Mouse (Mus musculus): Measurements from ENCODE around the gene Kcnh4.
A peak's percentile ranks its signal among the peaks of the same experiment; 100 is the strongest.

The Kcnh4 gene

DNA sequence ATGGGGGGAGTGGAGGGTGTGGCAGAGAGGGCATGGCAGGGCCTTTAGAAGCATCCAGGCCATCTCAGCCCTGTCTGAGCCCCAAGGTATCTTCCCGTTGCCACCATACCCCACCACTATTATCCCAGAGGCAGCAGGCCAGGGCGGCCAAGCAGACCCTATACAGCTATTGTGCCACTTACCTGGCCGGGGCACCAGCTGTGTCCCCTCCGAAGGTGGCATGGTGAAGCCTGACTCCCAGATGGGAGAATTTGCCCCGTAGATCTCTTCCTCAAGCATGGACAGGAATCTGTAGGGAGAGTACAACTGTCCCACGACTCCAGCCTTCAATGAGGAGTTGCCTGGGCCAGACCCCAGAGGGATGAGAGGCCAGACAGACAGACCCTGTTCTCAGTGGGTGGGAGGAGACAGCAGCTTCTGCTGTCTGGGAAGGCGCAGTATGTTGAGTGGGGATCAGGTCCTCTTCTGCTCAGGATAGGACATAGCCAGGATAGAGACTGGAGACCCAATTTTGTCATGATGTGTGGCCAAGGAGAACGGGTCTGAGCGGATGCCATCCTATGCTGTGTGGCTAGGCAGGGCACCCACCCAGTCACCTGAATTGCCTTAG, 50.4 kb downstream of the Kcnh4 start:
- DNase-seq = no peak

DNA sequence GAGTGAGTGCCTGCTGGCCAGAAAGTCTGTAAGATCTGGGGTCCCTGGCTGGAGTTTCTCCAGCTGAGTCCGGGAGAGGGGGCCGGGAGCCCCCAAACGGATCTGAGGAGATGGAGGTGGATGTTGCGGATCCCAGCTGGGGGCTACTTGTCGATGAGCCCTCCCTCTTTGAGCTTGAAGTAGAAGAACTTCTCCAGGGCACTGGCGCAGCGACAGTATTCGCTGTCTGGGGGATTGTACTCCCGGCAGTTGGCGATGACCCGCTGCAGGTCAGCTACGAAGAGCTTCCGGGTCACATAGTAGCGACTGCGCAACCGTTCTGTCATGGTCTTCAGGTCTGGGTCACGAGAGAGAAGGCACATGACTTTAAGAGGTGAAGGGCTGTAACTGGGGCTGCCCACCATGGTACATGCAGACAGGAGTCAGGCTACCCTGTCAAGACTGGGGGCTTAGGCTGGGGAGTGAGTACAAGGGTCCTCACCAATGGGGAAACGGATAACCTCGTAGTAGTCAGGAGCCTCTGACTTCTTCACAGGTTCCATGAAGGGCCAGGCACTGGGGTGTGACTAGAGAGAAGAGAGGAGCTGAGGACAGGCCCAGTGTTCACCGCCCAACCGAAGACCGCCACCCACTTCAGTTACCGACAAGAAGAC, 54.5 kb downstream of the Kcnh4 start:
- DNase-seq = no peak

DNA sequence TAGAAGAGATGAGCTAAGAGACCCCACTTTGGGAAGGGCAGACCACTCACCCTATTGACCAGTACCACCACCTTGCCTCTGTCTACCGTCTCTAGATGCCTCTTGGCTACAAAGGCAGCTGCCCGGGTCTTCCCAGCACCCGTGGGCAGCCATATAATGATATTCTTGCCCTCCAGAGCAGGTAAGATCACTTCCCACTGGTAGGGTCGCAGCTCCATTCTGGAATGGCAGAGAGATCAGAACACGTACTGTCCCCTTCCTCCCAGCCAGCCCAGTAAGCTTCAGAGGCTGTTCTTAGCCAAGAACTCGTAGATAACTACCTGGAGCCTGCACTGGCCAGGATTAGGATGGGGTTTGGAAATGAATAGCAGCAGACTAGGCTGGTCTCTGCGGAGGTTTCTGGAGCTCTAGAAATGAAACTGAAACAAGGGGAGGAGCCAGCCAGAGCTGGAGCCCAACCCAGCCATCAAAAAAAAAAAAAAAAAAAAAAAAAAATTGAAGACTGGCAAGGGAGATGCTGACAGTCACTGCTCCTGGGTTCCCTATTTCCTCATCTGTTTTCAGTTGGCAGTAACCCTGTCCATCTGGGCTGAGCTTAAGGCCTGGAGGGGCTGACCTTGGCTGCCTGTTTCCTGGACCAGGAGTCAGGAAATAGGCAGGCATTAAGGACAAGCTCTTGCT, 55.8 kb downstream of the Kcnh4 start, which contains the start of gene Dhx58:
TSS of gene Dhx58 (minus strand) at position 421 of the 681 bp plus-strand sequence.
- no peak for DNase-seq

DNA sequence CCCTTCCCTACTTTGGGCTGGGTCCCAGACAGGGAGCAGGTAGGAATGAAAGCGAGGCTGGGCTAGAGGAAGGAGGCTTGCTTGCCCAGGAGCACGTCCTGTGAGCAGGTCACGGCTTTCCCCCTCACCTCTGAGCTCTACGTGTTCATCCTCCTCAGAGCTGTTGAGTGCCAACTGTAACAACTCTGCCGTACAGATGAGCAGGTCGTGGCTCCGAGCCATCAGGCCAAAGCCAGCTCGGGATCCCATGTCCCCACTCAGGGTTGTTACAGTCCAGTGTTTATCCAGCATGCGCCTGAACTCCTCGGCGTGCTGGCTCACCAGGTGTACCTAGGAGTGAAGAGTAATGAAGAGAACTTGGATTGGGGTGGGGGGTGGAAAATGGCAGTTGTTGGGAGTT, 56.4 kb downstream of the Kcnh4 start:
- no peak for DNase-seq

DNA sequence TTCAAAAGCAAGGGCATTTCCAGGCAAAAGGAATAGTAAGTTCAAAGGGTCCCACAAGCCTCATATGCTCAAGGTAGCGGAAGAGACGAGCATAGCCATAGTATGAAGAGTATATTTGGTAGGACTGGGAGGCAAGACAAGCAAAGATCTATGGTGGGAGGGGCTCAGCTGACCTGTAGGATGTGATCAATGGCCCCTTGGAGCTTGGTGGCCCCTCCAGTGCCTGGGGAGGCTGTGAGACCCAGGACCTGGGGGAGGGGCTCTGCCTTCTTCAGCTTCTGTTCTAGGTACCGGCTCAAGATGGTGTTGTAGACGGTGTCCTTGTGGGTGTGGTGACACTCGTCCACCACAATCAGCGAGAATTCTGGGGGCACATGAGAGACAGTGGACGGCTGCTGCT, 56.8 kb downstream of the Kcnh4 start:
- no peak for DNase-seq

DNA sequence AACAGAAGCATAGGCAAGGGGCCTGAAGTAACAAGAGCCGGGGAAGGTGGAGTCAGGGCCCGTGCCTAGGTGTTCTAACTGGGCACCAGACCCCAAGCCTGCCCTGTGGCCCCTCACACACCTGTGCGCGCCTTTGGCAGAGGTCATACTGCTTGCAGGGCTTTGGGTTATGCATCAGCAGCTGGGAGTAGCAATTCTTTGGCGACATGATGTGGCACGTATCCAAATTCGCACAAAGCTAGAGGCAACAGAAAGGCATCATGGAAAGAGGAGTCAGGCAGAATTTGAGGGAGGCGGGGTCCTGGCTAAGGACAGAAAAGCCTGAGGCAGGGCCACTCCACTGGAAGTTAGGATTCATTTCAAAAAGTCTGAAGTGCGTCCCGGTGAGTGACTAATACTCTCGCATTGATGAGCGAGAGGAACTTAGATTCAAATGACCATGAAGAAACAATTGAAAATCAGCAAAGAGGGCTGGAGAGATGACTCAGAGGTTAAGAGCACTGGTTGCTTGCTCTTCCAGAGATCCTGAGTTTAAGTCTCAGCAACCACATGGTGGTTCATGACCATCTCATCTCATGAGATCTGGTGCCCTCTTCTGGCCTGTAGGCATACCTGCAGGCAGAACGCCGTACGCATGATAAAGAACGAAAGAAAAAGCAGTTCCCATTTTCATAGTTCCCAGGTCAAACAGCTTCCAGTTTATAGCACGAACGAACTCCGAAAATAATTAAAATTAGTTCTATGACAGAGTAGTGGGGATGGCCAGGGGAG, 57.5 kb downstream of the Kcnh4 start:
- peak; percentile 76 to 77 for DNase-seq

DNA sequence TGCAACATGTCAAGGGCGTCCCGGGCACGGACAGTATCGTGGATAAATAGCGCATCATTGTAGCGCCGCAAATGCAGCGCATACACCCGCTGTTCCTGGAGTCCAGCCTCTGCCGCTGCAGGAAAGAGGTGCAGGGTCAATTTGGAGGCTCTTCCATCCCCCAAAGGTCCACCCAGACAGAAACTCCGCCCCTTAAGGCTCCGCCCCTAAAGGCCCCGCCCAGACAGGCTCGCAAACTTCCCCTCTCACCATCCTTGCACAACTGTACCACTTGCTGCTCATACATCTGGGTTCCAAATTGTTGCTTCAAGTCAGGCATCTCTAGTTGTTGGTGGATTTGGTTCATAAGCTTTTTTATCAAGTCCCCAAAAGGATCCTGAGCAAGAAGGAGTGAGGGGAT, 58.4 kb downstream of the Kcnh4 start:
- DNase-seq = peak; percentile 78 to 79

DNA sequence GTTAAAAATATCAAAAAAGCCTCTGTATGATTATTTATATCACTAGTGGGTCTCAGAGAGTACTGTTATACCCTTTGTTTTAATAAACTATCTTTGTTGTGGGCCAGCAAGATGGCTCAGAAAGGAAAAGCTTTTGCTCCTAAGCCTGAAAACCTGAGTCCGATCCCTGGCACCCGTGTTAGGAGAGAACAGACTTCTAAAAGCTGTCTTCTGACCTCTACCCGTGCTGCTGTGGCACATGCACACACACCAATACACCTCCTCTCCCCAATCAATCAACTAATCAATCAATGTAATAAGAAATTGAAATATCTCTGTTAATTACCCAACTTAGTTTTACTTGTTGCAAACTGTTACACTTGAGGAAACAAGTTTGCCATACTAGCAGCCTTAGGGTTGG, 59.0 kb downstream of the Kcnh4 start:
- DNase-seq = no peak

DNA sequence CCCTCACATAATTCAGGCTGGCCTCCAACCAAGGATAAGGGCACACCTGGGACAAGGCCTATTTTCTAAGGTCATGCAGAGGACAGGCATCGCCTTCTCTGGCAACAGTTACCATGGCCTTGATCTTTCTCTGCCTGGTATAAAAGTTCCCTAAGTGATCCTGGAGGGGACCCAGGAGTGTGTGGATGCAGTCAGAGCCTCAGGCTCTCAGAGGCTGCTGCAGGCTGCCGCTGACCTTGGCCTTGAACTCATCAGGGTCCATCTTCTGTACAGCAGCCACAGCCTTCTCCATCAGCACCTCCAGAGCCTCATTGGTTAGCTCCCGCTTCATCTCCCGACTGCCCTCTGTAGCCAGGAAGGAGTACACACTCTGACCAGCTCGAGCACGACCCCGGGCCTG, 61.8 kb downstream of the Kcnh4 start:
- no peak for DNase-seq

DNA sequence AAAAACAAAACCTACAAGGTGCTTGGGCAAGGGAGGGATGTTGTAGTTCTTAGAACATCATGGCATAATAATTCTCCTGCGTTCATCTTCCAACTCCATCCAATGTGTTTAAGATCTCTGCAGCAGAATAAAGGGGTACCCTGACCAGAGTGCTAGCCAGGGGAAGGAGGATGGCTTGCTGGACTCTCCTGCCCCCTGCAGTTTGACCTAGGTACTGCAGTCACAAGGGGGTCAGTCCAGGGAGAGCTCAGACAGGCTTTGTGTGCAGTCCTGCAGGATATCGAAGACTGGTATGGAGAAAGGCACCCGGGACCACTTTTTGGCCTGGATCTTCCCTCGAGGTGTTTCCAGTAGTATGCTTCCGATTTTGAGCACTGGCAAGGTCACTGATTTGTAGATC, 64.8 kb downstream of the Kcnh4 start:
- peak; percentile 88 to 89 for DNase-seq

DNA sequence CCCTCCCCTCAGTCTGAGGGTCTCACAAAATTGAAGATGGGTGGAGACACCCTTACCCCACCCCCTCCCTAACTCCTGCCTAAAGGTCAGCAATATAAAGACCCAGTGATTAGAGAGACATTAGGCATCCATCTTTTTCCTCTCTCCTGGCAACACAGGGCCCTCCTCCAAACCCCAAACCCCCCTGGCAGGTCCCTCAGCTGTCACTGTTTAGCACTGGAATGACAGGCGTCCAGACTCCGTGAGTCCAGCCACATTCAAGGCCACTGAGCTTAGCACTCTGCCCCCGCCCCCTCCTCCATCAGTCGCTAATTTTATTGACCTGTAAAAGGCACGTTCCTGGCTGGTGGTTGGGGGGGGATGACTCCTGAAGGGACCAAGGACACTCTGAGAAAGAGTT, 66.6 kb downstream of the Kcnh4 start:
- no peak for DNase-seq

DNA sequence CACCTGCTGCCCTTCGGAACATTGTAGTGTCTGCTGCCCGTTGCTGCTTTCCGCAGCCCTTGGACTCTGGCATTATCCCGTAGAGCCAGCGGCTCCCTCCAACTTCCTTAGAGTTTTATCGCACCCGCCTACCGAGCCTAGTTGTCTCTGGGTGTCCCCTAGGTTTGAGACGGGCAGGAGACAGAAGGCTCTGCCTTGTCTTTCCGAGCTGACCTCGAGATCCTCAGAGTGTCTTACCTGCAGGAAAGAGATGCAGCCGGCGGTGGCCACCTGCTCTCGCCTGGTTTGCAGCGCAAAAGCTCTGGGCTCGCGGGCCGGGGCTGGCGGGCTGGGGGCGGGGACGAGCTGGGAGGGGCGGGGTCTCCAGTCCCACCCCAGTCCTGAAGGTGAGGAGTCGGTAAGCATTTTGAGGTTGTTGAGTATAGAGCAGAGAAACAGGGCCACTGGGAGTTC, 67.6 kb downstream of the Kcnh4 start, which contains the start of gene Zfp385c:
TSS of gene Zfp385c (minus strand) at position 292 of the 453 bp plus-strand sequence.
- DNase-seq = peak in 1 of 2 experiments; percentile 54

DNA sequence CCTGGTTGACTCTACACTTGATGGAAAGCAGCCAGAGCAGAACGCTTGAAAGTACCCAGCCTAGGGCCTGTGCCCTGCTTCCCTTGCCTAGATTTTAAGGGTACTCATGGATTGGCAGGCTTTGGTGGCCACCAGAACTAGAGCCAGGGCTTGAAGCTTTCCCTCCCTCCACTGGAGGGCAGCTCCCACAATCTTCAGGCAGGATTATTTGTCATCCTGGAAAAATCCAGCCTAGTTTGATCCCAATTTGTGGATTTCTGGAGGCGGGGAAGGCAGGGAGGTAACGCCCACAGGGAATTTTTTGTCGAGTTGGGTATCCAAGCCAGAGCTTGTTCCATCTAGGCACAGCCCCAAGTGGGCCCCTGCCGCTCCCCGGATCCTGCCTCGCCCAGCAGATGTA, 69.4 kb downstream of the Kcnh4 start:
- DNase-seq = no peak

All from kidney, postnatal 4 days (tissue).